Mouse (Mus musculus): ENCODE results near the gene Gm5767. TPM values are rescaled to one million over a fixed set of nuclear protein-coding genes. Genes with fewer than 3 reads are reported as not detected.

Gm5767 gene
- polyA plus RNA-seq, 1 experiment from 2014 or later, result not detected

GRCm38 (mm10) chr16:8643855-8644254 lies 36.7 kb upstream of the Gm5767 start:
- no peak overlapping the region for H3K9ac ChIP-seq (replicated peaks)
- no peaks in the 10 kb centered on the region for H3K9me3 ChIP-seq (ENCODE audit: low read length)
- 65% methylated on average over 2 of the region's 2 CpGs for WGBS (ENCODE audit: insufficient replicate concordance)
- H3K4me2 ChIP-seq (ENCODE audit: low read depth, low read length), result no peak overlapping the region
- peak; percentile 86 for ATAC-seq
- no peak overlapping the region for H3K4me3 ChIP-seq (ENCODE audit: low read depth, low read length)
- H3K27ac ChIP-seq (ENCODE audit: low read depth), result no peak overlapping the region
- peaks cover 69% of the 10 kb centered on the region for H3K36me3 ChIP-seq (replicated peaks; ENCODE audit: insufficient read depth, low read length)
- DNase-seq, result peak; percentile 62
- peaks cover 13% of the 10 kb centered on the region for H3K4me1 ChIP-seq (ENCODE audit: insufficient read depth)
- no peaks in the 10 kb centered on the region for H3K27me3 ChIP-seq (ENCODE audit: insufficient read depth, low read length)
- TF ChIP-seq EP300 (IDR thresholded peaks at IDR 0.05; ENCODE audit: low read depth) (no peak), CTCF (IDR thresholded peaks at IDR 0.05; ENCODE audit: low read depth) (peak; percentile 95)

- TF ChIP-seq CTCF (IDR thresholded peaks at IDR 0.05; ENCODE audit: low read depth) (no peak), EP300 (IDR thresholded peaks at IDR 0.05; ENCODE audit: low read depth) (no peak)
- Histone ChIP-seq H3K36me3 (replicated peaks; ENCODE audit: insufficient read depth, low read length) (peaks cover 82% of the 10 kb centered on the region), H3K4me2 (ENCODE audit: low read depth, low read length) (no peak overlapping the region), H3K27me3 (ENCODE audit: insufficient read depth, low read length) (no peaks in the 10 kb centered on the region), H3K4me1 (ENCODE audit: insufficient read depth) (no peaks in the 10 kb centered on the region), H3K9ac (replicated peaks) (no peak overlapping the region), H3K27ac (ENCODE audit: low read depth) (no peak overlapping the region), H3K4me3 (ENCODE audit: low read depth, low read length) (no peak overlapping the region), H3K9me3 (ENCODE audit: low read length) (no peaks in the 10 kb centered on the region)
- ATAC-seq (no peak), DNase-seq (no peak)
- WGBS (ENCODE audit: insufficient replicate concordance), result 86% methylated on average over 6 of the region's 6 CpGs
Observed at GRCm38 (mm10) chr16:8645546-8645945, 35.0 kb upstream of the Gm5767 start.

GRCm38 (mm10) chr16:8650007-8650406 lies 30.6 kb upstream of the Gm5767 start:
- Histone ChIP-seq H3K27me3 (ENCODE audit: insufficient read depth, low read length) (no peaks in the 10 kb centered on the region), H3K4me2 (ENCODE audit: low read depth, low read length) (no peak overlapping the region), H3K27ac (ENCODE audit: low read depth) (no peak overlapping the region), H3K4me3 (ENCODE audit: low read depth, low read length) (no peak overlapping the region), H3K36me3 (replicated peaks; ENCODE audit: insufficient read depth, low read length) (peaks cover 80% of the 10 kb centered on the region), H3K9ac (replicated peaks) (no peak overlapping the region), H3K9me3 (ENCODE audit: low read length) (no peaks in the 10 kb centered on the region), H3K4me1 (ENCODE audit: insufficient read depth) (no peaks in the 10 kb centered on the region)
- DNase-seq (no peak), ATAC-seq (no peak)
- WGBS (ENCODE audit: insufficient replicate concordance), result 93% methylated on average over 3 of the region's 3 CpGs
- no peak for TF ChIP-seq EP300 (IDR thresholded peaks at IDR 0.05; ENCODE audit: low read depth)
- no peak for TF ChIP-seq CTCF (IDR thresholded peaks at IDR 0.05; ENCODE audit: low read depth)

GRCm38 (mm10) chr16:8655108-8655507 lies 25.5 kb upstream of the Gm5767 start:
- WGBS (ENCODE audit: insufficient replicate concordance), result 82% methylated on average over 6 of the region's 6 CpGs
- Histone ChIP-seq H3K4me2 (ENCODE audit: low read depth, low read length) (no peak overlapping the region), H3K9me3 (ENCODE audit: low read length) (no peaks in the 10 kb centered on the region), H3K27me3 (ENCODE audit: insufficient read depth, low read length) (no peaks in the 10 kb centered on the region), H3K27ac (ENCODE audit: low read depth) (no peak overlapping the region), H3K4me3 (ENCODE audit: low read depth, low read length) (no peak overlapping the region), H3K4me1 (ENCODE audit: insufficient read depth) (peaks cover 5% of the 10 kb centered on the region; the same call in 1 of the 2 replicates), H3K9ac (replicated peaks) (no peak overlapping the region), H3K36me3 (replicated peaks; ENCODE audit: insufficient read depth, low read length) (peaks cover 75% of the 10 kb centered on the region)
- ATAC-seq (no peak), DNase-seq (no peak)
- no peak for TF ChIP-seq EP300 (IDR thresholded peaks at IDR 0.05; ENCODE audit: low read depth)
- no peak for TF ChIP-seq CTCF (IDR thresholded peaks at IDR 0.05; ENCODE audit: low read depth)

GRCm38 (mm10) chr16:8655599-8655998 lies 25.0 kb upstream of the Gm5767 start:
- H3K36me3 ChIP-seq (replicated peaks; ENCODE audit: insufficient read depth, low read length), result peaks cover 78% of the 10 kb centered on the region
- H3K4me1 ChIP-seq (ENCODE audit: insufficient read depth), result peaks cover 5% of the 10 kb centered on the region; the same call in 1 of the 2 replicates
- TF ChIP-seq EP300 (IDR thresholded peaks at IDR 0.05; ENCODE audit: low read depth) (no peak), CTCF (IDR thresholded peaks at IDR 0.05; ENCODE audit: low read depth) (peak; percentile 63)
- no peaks in the 10 kb centered on the region for H3K9me3 ChIP-seq (ENCODE audit: low read length)
- 63% methylated on average over 9 of the region's 9 CpGs for WGBS (ENCODE audit: insufficient replicate concordance)
- no peak overlapping the region for H3K9ac ChIP-seq (replicated peaks)
- H3K27me3 ChIP-seq (ENCODE audit: insufficient read depth, low read length), result no peaks in the 10 kb centered on the region
- H3K27ac ChIP-seq (ENCODE audit: low read depth), result no peak overlapping the region
- peak; percentile 68 for DNase-seq
- no peak overlapping the region for H3K4me2 ChIP-seq (ENCODE audit: low read depth, low read length)
- peak; percentile 62 for ATAC-seq
- no peak overlapping the region for H3K4me3 ChIP-seq (ENCODE audit: low read depth, low read length)

GRCm38 (mm10) chr16:8656256-8656655 lies 24.3 kb upstream of the Gm5767 start:
- H3K4me1 ChIP-seq (ENCODE audit: insufficient read depth), result peaks cover 5% of the 10 kb centered on the region; the same call in 1 of the 2 replicates
- H3K27me3 ChIP-seq (ENCODE audit: insufficient read depth, low read length), result no peaks in the 10 kb centered on the region
- peaks cover 79% of the 10 kb centered on the region for H3K36me3 ChIP-seq (replicated peaks; ENCODE audit: insufficient read depth, low read length)
- no peak overlapping the region for H3K9ac ChIP-seq (replicated peaks)
- no peak overlapping the region for H3K4me3 ChIP-seq (ENCODE audit: low read depth, low read length)
- no peak for TF ChIP-seq EP300 (IDR thresholded peaks at IDR 0.05; ENCODE audit: low read depth)
- TF ChIP-seq CTCF (IDR thresholded peaks at IDR 0.05; ENCODE audit: low read depth), result no peak
- ATAC-seq (no peak), DNase-seq (no peak)
- no peaks in the 10 kb centered on the region for H3K9me3 ChIP-seq (ENCODE audit: low read length)
- H3K27ac ChIP-seq (ENCODE audit: low read depth), result no peak overlapping the region
- WGBS (ENCODE audit: insufficient replicate concordance), result 79% methylated on average over 2 of the region's 2 CpGs
- H3K4me2 ChIP-seq (ENCODE audit: low read depth, low read length), result no peak overlapping the region

GRCm38 (mm10) chr16:8658349-8658748 lies 22.2 kb upstream of the Gm5767 start:
- Histone ChIP-seq H3K27ac (ENCODE audit: low read depth) (no peak overlapping the region), H3K27me3 (ENCODE audit: insufficient read depth, low read length) (no peaks in the 10 kb centered on the region), H3K4me3 (ENCODE audit: low read depth, low read length) (no peak overlapping the region), H3K36me3 (replicated peaks; ENCODE audit: insufficient read depth, low read length) (peaks cover 83% of the 10 kb centered on the region), H3K9me3 (ENCODE audit: low read length) (no peaks in the 10 kb centered on the region), H3K4me2 (ENCODE audit: low read depth, low read length) (no peak overlapping the region), H3K4me1 (ENCODE audit: insufficient read depth) (peaks cover 5% of the 10 kb centered on the region; the same call in 1 of the 2 replicates), H3K9ac (replicated peaks) (no peak overlapping the region)
- ATAC-seq (peak; percentile 19; the same call in 1 of the 2 replicates), DNase-seq (no peak)
- TF ChIP-seq CTCF (IDR thresholded peaks at IDR 0.05; ENCODE audit: low read depth) (no peak), EP300 (IDR thresholded peaks at IDR 0.05; ENCODE audit: low read depth) (no peak)
- WGBS (ENCODE audit: insufficient replicate concordance), result 80% methylated on average over 4 of the region's 4 CpGs

Data from liver, postnatal 0 days (tissue).